Mouse (Mus musculus): ENCODE results near the gene Tnrc6c. TPM values are rescaled to one million over a fixed set of nuclear protein-coding genes. Genes with fewer than 3 reads are reported as not detected.

The Tnrc6c gene
- total RNA-seq, 2 experiments from 2014 or later, result 6.3 to 6.9 TPM

- no peak for ATAC-seq (replicated peaks; ENCODE audit: low FRiP score, poor library complexity, severe bottlenecking)
These were observed 58.0 kb downstream of the Tnrc6c start for GRCm38 (mm10) chr11:117712065-117712464.

- ATAC-seq (replicated peaks; ENCODE audit: low FRiP score, poor library complexity, severe bottlenecking), result no peak
These were observed 59.3 kb downstream of the Tnrc6c start for GRCm38 (mm10) chr11:117713375-117713774.

- ATAC-seq (replicated peaks; ENCODE audit: low FRiP score, poor library complexity, severe bottlenecking), result no peak
These were observed 64.7 kb downstream of the Tnrc6c start for GRCm38 (mm10) chr11:117718838-117719237.

DNA sequence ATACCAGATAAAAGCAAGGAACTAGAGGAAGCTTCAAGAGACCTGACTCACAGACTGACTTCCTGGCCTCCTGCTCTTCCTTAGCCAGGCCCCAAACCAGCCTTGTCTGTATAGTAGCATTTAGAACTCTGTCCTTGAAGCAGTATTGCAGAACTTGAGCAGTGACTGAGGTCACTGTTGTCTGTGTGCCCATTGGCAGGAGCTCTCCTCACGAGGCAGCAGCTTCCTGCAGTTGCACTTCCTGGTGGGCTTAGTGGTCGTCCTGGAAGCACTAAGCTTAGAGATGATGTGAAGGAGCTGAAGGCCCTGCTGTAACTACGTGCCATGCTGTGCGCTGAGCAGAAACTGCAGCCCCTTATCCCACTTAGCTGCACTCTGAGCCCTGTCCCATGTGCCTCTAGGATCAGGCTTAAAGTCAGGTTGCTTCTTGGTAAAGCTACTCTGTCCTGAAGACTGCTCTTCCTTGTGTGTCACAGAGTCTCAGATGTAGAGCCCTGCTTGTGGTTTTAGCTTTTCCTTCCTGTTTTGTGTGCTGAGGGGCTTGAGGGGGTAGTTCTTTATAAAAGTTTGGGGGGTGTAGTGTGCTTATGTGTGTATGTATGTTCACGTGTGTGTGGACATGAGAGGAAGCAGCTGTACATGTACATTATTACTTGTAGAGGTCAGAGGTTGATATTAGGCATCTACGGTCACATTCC is 70.7 kb downstream of the Tnrc6c start:
- no peak for ATAC-seq (replicated peaks; ENCODE audit: low FRiP score, poor library complexity, severe bottlenecking)

GRCm38 (mm10) chr11:117727031-117727430 is 72.9 kb downstream of the Tnrc6c start:
- no peak for ATAC-seq (replicated peaks; ENCODE audit: low FRiP score, poor library complexity, severe bottlenecking)

DNA sequence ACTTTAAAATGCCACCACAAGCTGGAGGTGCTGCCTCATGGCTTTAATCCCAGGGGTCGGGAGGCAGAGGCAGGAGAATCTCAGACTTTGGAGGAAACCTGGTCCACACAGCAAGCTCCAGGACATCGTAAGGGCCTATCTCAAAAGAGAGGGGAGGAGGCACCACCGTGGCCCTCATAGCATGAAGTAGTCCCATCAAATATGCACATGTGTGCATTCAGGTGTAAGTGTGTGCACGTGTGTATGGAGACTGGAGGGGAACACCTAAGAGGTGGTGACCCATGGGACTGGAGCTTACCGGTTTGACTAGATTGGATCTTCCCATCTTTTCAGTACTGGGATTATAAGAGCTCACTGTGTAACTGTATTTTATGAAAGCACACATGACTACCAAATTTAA is 74.2 kb downstream of the Tnrc6c start:
- no peak for ATAC-seq (replicated peaks; ENCODE audit: low FRiP score, poor library complexity, severe bottlenecking)

DNA sequence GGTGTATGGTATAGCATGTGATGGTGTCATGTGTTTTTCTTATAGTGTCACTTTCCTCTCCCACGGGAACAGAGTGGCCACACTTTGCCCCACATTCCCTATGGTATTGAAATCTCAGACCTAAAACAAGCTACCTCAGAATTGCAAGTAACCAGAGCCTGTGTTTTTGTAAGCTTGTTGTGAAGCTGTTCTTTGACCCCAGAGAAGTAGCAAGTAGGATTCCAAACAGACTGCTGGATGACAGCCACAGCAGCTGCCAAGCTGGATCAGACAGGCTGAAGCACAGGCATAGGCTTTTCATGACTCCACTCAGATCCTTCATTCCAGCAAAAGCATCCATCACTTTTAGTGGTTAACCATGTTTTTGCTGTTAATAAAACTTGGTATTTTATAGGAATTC is 74.8 kb downstream of the Tnrc6c start:
- no peak for ATAC-seq (replicated peaks; ENCODE audit: low FRiP score, poor library complexity, severe bottlenecking)

- no peak for ATAC-seq (replicated peaks; ENCODE audit: low FRiP score, poor library complexity, severe bottlenecking)
These were observed 75.3 kb downstream of the Tnrc6c start for GRCm38 (mm10) chr11:117729341-117729740.

DNA sequence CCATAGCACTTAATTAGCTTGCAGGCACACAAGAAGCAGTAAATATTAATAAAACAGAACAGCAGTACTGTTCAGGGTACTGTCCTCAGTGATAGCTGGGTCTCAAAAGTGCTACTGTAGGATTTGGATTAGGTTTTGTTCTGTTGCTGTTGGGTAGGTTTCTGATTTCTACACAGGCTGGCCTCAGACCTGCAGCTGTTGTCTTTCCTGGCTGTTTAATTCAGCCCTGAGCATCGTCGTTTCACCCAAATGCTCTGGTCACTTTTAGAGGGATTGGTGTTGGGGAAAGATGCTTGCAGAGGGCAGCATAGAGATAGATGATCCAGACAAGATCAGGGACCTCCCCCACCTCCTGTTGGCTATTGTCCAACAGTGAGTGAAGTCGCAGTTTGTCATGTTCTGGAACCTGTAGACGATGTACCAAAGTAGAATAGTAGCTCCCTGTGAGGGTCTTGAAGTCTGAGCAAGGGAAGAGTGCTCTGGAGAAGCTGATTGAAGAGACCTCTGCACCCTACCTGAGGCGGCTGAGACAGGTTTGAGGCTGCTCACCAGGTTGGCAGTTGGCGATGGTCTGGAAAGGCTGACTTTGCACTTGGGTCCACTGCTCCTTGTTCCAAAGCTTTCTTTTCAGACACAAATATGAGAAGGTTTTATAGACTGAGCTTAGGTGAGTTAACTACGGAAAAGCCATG is 75.9 kb downstream of the Tnrc6c start:
- no peak for ATAC-seq (replicated peaks; ENCODE audit: low FRiP score, poor library complexity, severe bottlenecking)

DNA sequence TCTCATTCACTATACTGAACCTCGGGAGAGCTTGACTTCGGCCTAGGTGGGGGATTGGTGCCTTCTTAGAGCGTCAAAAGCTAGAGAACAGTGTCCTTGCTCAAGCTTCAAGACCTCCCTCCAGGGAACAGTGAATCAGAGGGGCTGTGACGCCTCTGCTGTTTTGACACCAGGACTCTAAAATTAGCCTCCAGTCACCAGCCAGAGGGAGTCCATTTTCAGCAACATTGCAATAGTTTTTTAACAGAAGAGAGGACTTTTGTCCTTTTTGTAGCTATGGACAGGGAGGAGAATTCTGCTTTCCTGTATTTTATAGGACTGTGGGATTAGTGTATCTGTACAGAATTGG is 76.4 kb downstream of the Tnrc6c start:
- no peak for ATAC-seq (replicated peaks; ENCODE audit: low FRiP score, poor library complexity, severe bottlenecking)

GRCm38 (mm10) chr11:117731470-117731869 is 77.4 kb downstream of the Tnrc6c start:
- ATAC-seq (replicated peaks; ENCODE audit: low FRiP score, poor library complexity, severe bottlenecking), result no peak

DNA sequence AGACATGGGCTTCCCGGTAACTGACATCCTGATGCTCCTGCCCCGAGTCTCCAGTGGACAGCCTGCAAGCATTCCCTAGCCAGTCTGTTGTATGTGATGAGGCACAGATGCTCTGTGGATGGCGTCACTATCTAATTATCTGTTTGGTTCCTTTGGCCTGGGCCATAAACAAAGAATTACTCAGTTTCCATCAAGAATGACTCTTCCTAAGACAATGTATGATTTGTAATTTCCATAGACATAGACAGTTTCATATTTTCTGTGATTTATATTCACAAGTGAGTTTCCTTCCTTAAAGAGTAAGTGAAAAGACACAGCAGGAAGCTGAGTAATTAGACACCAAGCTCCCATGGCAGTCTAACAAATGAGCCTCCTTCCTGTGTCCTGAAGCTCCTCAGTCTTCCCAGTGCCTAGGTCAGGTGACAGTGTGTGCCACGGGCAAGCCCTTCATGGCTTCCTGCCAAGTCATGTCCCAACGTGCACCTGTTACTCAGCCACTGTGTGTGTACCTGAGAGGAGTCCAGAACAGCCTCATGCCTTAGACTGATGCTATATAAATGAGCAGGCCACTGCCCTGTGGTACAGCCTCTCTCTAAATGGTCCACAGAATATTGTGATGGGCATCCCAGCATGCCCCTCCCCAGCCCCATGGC is 82.1 kb downstream of the Tnrc6c start:
- no peak for ATAC-seq (replicated peaks; ENCODE audit: low FRiP score, poor library complexity, severe bottlenecking)

- no peak for ATAC-seq (replicated peaks; ENCODE audit: low FRiP score, poor library complexity, severe bottlenecking)
These were observed 84.0 kb downstream of the Tnrc6c start for GRCm38 (mm10) chr11:117738123-117738522.

GRCm38 (mm10) chr11:117741128-117741527 is 87.0 kb downstream of the Tnrc6c start:
- ATAC-seq (replicated peaks; ENCODE audit: low FRiP score, poor library complexity, severe bottlenecking), result no peak

- no peak for ATAC-seq (replicated peaks; ENCODE audit: low FRiP score, poor library complexity, severe bottlenecking)
These were observed 88.2 kb downstream of the Tnrc6c start for GRCm38 (mm10) chr11:117742243-117742642.

DNA sequence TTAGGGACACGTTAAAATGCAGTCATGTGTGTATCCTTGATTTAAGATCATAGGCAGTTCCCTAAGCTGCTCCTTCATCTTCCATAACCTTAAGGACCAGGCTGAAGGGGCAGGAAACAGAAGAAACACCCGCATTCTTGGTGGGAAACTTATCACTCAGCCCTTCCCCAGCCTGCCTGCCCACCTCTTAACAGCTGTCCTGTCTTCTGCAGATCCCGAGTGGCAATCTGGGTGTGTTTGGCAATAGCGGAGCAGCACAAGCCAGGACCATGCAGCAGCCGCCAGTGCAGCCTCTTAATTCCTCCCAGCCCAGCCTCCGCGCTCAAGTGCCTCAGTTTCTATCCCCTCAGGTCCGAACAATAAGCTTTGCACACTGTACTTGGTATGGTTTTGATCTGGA is 88.6 kb downstream of the Tnrc6c start:
- no peak for ATAC-seq (replicated peaks; ENCODE audit: low FRiP score, poor library complexity, severe bottlenecking)

DNA sequence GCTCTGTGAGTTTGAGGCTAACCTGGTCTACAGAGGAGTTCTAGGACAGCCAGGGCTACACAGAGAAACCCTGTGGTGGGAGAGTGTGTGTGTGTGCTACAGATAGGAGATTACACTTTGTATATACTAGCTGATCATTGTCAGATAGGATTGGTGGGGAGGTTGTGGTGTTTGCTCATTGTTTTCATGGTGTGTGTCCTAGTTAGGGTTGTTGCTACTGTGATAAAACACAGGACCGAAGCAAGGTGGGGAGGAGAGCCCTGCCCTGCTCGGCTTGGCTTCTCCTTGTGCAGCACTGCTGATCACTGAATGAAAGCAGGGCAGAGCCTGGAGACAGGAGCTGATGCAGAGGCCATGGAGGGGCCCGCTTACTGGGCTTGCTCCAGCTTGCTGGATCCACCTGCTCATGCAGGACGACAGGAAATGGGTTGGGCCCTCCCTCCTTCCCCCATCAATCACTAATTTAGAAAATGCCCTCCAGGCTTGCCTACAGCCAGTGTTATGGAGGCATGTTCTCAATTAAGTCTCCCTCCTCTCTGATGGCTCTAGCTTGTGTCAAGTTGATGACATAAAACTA is 89.5 kb downstream of the Tnrc6c start:
- no peak for ATAC-seq (replicated peaks; ENCODE audit: low FRiP score, poor library complexity, severe bottlenecking)

DNA sequence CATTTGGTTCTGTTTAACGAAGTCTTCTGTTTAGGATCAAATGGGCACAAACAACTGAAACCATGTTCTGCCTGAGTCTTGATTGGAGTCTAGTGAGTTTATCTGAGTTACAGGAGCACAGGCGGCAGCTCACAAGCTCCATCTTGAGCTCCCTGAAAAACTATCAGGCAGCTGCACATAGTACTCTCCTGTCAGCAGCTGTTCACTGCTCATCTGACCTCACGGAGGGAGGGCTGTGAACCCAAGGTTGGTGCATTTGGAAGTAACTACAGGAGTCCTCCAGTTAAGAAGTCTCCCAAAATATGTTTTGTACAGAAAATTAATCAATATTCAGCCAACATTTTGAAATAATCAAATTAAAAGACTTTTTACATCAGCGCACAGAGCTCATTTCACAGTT is 94.5 kb downstream of the Tnrc6c start:
- no peak for ATAC-seq (replicated peaks; ENCODE audit: low FRiP score, poor library complexity, severe bottlenecking)

- no peak for ATAC-seq (replicated peaks; ENCODE audit: low FRiP score, poor library complexity, severe bottlenecking)
These were observed 95.3 kb downstream of the Tnrc6c start for GRCm38 (mm10) chr11:117749414-117749813.

GRCm38 (mm10) chr11:117751544-117751943 is 97.5 kb downstream of the Tnrc6c start:
- no peak for ATAC-seq (replicated peaks; ENCODE audit: low FRiP score, poor library complexity, severe bottlenecking)

GRCm38 (mm10) chr11:117755891-117756290 is 101.8 kb downstream of the Tnrc6c start:
- ATAC-seq (replicated peaks; ENCODE audit: low FRiP score, poor library complexity, severe bottlenecking), result no peak

Data from erythroblast, adult 5-6 weeks (primary cell).